Mouse (Mus musculus): ENCODE results near the gene Pheta2.

- TF ChIP-seq CTCF (IDR thresholded peaks at IDR 0.05; ENCODE audit: insufficient read depth, low read depth, low read length): no peak
- TF ChIP-seq POLR2A (IDR thresholded peaks at IDR 0.05; ENCODE audit: insufficient read depth, low read depth, low read length): no peak
Observed at GRCm38 (mm10) chr15:82337875-82338274, 867 bp upstream of the Pheta2 start.
